Mouse (Mus musculus) hindbrain, embryonic 16.5 days (tissue): ENCODE results near the gene Prn. TPM values are rescaled to one million over a fixed set of nuclear protein-coding genes. Genes with fewer than 3 reads are reported as not detected.
A peak's percentile ranks its signal among the peaks of the same experiment; 100 is the strongest.

Experiments used
- ATAC-seq: fragments of 200-750 bp; cut with Nextera tagmentation; 2 replicates; pipeline ENCODE4 v1.8.0; 2017; ENCODE audit warnings: moderate TSS enrichment, moderate library complexity
- H3K27ac ChIP-seq: fragments of 300-500 bp; sonication (generic); 2 replicates; pipeline ENCODE4 v1.5.1; 2014; ENCODE audit warnings: low read depth, mild to moderate bottlenecking, control low read depth, low read length, moderate library complexity
- H3K27me3 ChIP-seq: fragments of 300-500 bp; sonication (generic); replicated peaks from 2 replicates; pipeline ENCODE4 v1.6.1; 2014; ENCODE audit warnings: low read length; ENCODE audit not compliant: control insufficient read depth, insufficient read depth
- H3K36me3 ChIP-seq: fragments of 300-500 bp; sonication (generic); 2 replicates; pipeline ENCODE4 v1.6.1; 2014; ENCODE audit warnings: mild to moderate bottlenecking, low read length, moderate library complexity, mixed read lengths; ENCODE audit not compliant: control insufficient read depth, insufficient read depth
- H3K4me1 ChIP-seq: fragments of 300-500 bp; sonication (generic); 2 replicates; pipeline ENCODE4 v1.6.1; 2014; ENCODE audit warnings: low read depth, low read length; ENCODE audit not compliant: control insufficient read depth, insufficient read depth
- H3K4me2 ChIP-seq: fragments of 300-500 bp; sonication (generic); 2 replicates; pipeline ENCODE4 v1.6.1; 2014; ENCODE audit warnings: mild to moderate bottlenecking, low read length, control low read depth, moderate library complexity
- H3K4me3 ChIP-seq: fragments of 300-500 bp; sonication (generic); 2 replicates; pipeline ENCODE4 v1.5.1; 2014; ENCODE audit warnings: mild to moderate bottlenecking, low read length, control low read depth, moderate library complexity
- H3K9ac ChIP-seq: fragments of 300-500 bp; sonication (generic); 2 replicates; pipeline ENCODE4 v1.6.1; 2014; ENCODE audit warnings: low read depth, mild to moderate bottlenecking, control low read depth, low read length, moderate library complexity
- H3K9me3 ChIP-seq: fragments of 300-500 bp; sonication (generic); 2 replicates; pipeline ENCODE4 v1.6.1; 2014; ENCODE audit warnings: mild to moderate bottlenecking, low read length, moderate library complexity; ENCODE audit not compliant: control insufficient read depth
- WGBS: fragments of 180-500 bp; shearing (Covaris S2); extraction: QIAGEN DNeasy Blood & Tissue Kit; methylation state at CpG from one replicate; pipeline ENCODE4 v1.1.7; 2014; 5-methylcytosine and 5-hydroxymethylcytosine counted together
- polyA plus RNA-seq: library from polyadenylated mRNA; unstranded; fragments of >200 nt; fragmentation: Nextera tagmentation; extraction: Ambion mirVana; gene quantifications from 2 replicates; pipeline ENCODE4 v1.2.1, GENCODE M21; 2015

Prn gene
- polyA plus RNA-seq, 1 experiment from 2014 or later: not detected

- H3K36me3 ChIP-seq: no peaks in the 10 kb centered on the region
- H3K9me3 ChIP-seq: no peaks in the 10 kb centered on the region
- no peak overlapping the region for H3K9ac ChIP-seq
- WGBS: 55% methylated on average over 4 of the region's 4 CpGs
- H3K27me3 ChIP-seq: no peaks in the 10 kb centered on the region
- no peak overlapping the region for H3K27ac ChIP-seq
- ATAC-seq: no peak; the same call in 1 of the 2 replicates
- no peak overlapping the region for H3K4me3 ChIP-seq
- no peak overlapping the region for H3K4me2 ChIP-seq
- H3K4me1 ChIP-seq: peaks cover 6% of the 10 kb centered on the region
Measured at GRCm38 (mm10) chr2:131881766-131882165, 28.0 kb upstream of the Prn start.

GRCm38 (mm10) chr2:131883136-131883535, 26.6 kb upstream of the Prn start:
- 43% methylated on average over 2 of the region's 2 CpGs for WGBS

GRCm38 (mm10) chr2:131886503-131887160, 23.1 kb upstream of the Prn start:
- Histone ChIP-seq H3K4me3 (no peak overlapping the region), H3K9me3 (no peaks in the 10 kb centered on the region), H3K4me2 (no peak overlapping the region), H3K27ac (no peak overlapping the region), H3K36me3 (no peaks in the 10 kb centered on the region), H3K27me3 (no peaks in the 10 kb centered on the region), H3K9ac (no peak overlapping the region), H3K4me1 (peaks cover 6% of the 10 kb centered on the region)
- no peak for ATAC-seq
- WGBS: 81% methylated on average over 6 of the region's 6 CpGs

More at GRCm38 (mm10) chr2:131883136-131883535, 26.6 kb upstream of the Prn start:
- H3K27me3 ChIP-seq: no peaks in the 10 kb centered on the region
- no peak overlapping the region for H3K27ac ChIP-seq
- ATAC-seq: peak; percentile 70
- H3K36me3 ChIP-seq: no peaks in the 10 kb centered on the region
- H3K9ac ChIP-seq: no peak overlapping the region
- H3K9me3 ChIP-seq: no peaks in the 10 kb centered on the region
- no peak overlapping the region for H3K4me2 ChIP-seq
- peaks cover 6% of the 10 kb centered on the region for H3K4me1 ChIP-seq
- no peak overlapping the region for H3K4me3 ChIP-seq

GRCm38 (mm10) chr2:131888233-131888632, 21.5 kb upstream of the Prn start:
- ATAC-seq: no peak
- Histone ChIP-seq H3K4me1 (peaks cover 3% of the 10 kb centered on the region), H3K9me3 (no peaks in the 10 kb centered on the region), H3K4me3 (no peak overlapping the region), H3K9ac (no peak overlapping the region), H3K27ac (no peak overlapping the region), H3K27me3 (no peaks in the 10 kb centered on the region), H3K4me2 (no peak overlapping the region), H3K36me3 (no peaks in the 10 kb centered on the region)
- WGBS: 87% methylated on average over 7 of the region's 7 CpGs

- Histone ChIP-seq H3K9me3 (no peaks in the 10 kb centered on the region), H3K4me1 (no peaks in the 10 kb centered on the region), H3K36me3 (no peaks in the 10 kb centered on the region), H3K27ac (no peak overlapping the region), H3K27me3 (no peaks in the 10 kb centered on the region), H3K4me2 (no peak overlapping the region), H3K9ac (peak overlapping the region; percentile 13; the same call in 1 of the 2 replicates), H3K4me3 (no peak overlapping the region)
- 35% methylated on average over 5 of the region's 5 CpGs for WGBS
- no peak for ATAC-seq
Measured at GRCm38 (mm10) chr2:131892534-131892933, 17.2 kb upstream of the Prn start.

GRCm38 (mm10) chr2:131895106-131895505, 14.7 kb upstream of the Prn start:
- Histone ChIP-seq H3K9ac (no peak overlapping the region), H3K4me1 (no peaks in the 10 kb centered on the region), H3K27ac (no peak overlapping the region), H3K4me3 (no peak overlapping the region), H3K4me2 (no peak overlapping the region), H3K36me3 (no peaks in the 10 kb centered on the region), H3K9me3 (no peaks in the 10 kb centered on the region), H3K27me3 (no peaks in the 10 kb centered on the region)
- WGBS: 75% methylated on average over 2 of the region's 2 CpGs
- no peak for ATAC-seq

- Histone ChIP-seq H3K9ac (no peak overlapping the region), H3K4me1 (no peaks in the 10 kb centered on the region), H3K36me3 (no peaks in the 10 kb centered on the region), H3K4me3 (no peak overlapping the region), H3K27ac (no peak overlapping the region), H3K9me3 (no peaks in the 10 kb centered on the region), H3K27me3 (no peaks in the 10 kb centered on the region), H3K4me2 (no peak overlapping the region)
- no peak for ATAC-seq
- 92% methylated on average over 4 of the region's 4 CpGs for WGBS
Measured at GRCm38 (mm10) chr2:131896011-131896410, 13.7 kb upstream of the Prn start.

GRCm38 (mm10) chr2:131897336-131898109, 12.2 kb upstream of the Prn start:
- WGBS: 83% methylated on average over 12 of the region's 12 CpGs
- no peaks in the 10 kb centered on the region for H3K36me3 ChIP-seq
- H3K9me3 ChIP-seq: no peaks in the 10 kb centered on the region
- no peak overlapping the region for H3K4me2 ChIP-seq
- H3K4me1 ChIP-seq: no peaks in the 10 kb centered on the region
- no peak overlapping the region for H3K27ac ChIP-seq
- no peak for ATAC-seq
- H3K4me3 ChIP-seq: no peak overlapping the region
- H3K27me3 ChIP-seq: no peaks in the 10 kb centered on the region
- no peak overlapping the region for H3K9ac ChIP-seq

- Histone ChIP-seq H3K9ac (no peak overlapping the region), H3K9me3 (no peaks in the 10 kb centered on the region), H3K4me2 (no peak overlapping the region), H3K27me3 (no peaks in the 10 kb centered on the region), H3K36me3 (no peaks in the 10 kb centered on the region), H3K27ac (no peak overlapping the region), H3K4me3 (no peak overlapping the region), H3K4me1 (no peaks in the 10 kb centered on the region)
- no peak for ATAC-seq
- WGBS: 64% methylated on average over 3 of the region's 3 CpGs
Measured at GRCm38 (mm10) chr2:131902423-131902822, 7.3 kb upstream of the Prn start.
